Mouse (Mus musculus) T-helper 2 cell (primary cell): ENCODE results near the gene Pikfyve.

Experiments used
- in situ Hi-C: fragments of 300-600 bp; cut with MboI, MseI; formaldehyde crosslinking; loops from one replicate; pipeline ENCODE4 v1.15.1; 2025; ENCODE audit warnings: high pct_unique_total_duplicates

Gene Pikfyve

DNA sequence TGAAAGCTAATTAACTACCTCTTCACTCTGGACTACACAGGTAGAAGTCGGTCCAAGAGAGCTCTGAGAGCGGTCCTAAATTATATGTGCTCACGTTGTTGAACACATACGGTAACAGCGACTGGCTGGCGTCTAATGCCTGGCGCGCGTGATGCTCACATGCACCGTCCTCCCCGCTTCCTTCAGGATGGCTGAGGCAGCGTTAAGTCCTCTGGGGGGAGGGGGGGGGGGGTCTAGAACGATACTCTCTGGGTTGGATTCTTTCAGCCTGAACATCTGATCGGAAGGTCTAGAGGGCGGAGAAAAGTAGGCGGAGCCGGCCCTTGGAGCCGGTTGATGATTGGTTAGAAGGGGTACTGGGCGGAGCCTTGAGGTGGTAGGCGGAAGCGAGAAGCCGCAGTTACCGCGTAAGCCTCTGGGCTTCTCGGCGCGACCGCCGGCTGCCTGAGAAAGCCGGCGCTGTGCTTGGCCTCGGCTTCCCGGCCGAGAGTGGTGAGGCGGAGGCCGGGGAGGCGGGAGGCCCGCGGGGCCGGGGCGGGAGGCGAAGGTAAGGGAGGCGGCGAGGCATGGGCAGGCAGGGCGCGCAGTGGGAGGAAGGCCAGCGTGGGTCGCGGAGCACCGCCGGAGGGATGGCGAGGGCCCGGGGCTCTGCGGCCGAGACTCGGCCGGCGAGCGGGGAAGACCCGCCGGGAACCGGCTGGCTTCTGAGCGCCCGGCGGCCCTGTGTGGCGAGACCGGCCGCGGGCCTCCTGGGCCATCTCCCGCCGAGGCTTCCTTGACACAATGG is at the start of gene Pikfyve, which contains the start of gene Idh1:
Gene Pikfyve, plus strand, starts transcription at position 397 of the 787 bp plus-strand sequence.
Gene Idh1, minus strand, starts transcription at position 214 of the 787 bp plus-strand sequence.
- in situ Hi-C loops: no loop called here

DNA sequence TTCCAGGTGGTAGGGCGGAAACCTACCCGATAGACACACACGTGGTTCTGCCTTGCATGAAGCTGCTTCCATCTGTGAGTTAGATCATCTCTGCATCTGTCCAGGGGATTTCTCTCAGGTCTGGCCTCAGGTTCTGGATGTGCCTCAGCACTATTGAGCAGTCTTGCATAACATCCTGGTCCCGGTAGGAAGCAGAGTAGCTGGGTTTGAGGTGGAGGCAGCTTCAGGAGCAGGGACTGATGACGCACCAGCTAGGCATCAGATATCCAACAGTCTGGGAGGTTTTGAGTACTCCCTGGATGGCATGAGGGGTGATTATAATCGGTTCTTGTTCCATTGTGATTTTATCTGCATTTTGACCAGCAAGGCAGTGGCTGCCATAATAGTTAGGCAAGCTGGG is 48.9 kb upstream of the Pikfyve start:
- in situ Hi-C loops: no loop called here

DNA sequence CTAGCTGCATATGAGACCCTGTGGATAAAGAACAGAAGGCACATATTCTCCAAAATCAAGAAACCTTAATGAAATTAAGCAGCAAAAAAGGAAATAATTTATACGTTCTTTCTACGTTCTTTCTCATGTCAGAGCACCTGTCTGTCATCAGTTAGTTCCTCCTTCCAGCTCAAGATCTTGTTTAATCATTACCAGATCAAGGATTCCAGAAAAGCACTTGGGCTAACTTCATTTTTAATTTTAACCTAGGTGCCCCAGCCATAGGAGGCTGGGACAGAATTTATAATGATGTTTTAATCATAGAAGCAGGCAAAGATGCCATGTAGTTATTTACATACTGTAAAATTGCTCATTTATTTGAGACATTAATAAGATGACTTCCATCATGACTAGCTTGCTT is 41.7 kb upstream of the Pikfyve start:
- in situ Hi-C loops: loop anchor here (10.0 kb wide), 1 partner anchor 490 kb away; no protein-coding TSS in a partner anchor

DNA sequence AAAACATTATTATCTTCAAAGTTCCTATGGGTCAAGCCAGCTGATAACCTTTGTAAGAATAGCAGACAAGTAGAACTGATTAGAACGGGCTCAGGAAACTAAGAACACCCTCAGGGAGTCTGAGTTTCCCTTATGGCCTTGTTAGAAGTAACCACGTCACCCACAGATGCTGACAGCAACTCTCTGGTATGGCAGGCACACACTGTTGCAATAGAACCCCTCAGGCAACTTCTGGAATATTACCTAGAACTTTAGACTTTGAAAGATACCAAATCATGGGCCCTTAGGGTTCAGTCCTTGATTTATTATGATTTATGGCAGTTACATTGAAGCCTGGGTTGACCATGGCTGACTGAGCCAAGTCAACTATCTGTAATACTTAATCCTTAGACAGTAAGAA is 39.9 kb upstream of the Pikfyve start:
- in situ Hi-C loops: loop anchor here (10.0 kb wide), 1 partner anchor 488 kb away; no protein-coding TSS in a partner anchor

DNA sequence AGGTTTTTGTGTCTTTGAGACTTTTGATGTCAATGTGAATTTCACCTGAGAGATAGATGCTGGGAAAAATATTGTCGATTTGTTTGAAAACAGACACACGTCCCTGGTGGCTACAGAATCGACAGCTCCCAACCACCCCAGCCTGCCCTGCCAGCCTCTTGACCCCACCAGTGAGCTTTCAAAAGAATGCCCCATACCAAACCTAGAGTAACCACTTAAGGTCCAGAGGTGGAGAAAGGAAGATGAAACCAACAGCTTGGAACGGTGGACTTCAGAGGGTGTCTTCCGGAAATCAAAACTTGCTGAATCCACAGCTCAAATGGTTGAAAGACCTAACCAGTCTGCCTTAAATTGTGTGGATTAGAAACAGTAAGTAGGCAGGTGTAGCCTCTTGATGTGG is 39.2 kb upstream of the Pikfyve start:
- in situ Hi-C loops: loop anchor here (10.0 kb wide), 1 partner anchor 487 kb away; no protein-coding TSS in a partner anchor

DNA sequence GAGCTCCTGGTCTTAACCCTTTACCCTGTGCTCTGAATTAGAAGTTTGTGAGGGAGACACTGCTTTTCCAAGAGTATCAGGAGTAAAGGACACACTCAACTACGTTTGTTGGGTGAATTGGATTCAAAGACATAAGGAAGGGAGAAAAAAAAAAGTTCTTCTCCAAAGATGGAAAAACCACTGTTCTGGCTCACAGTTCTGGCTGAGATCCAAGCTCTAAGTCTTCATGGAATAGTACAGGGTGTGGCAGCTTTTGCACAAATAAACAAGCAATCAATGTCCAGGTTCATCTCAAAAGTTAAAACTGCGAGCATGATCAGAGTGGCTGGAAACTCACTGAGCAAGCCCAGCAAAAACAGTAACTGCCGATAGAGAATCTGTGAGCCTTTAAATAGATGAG is 38.5 kb upstream of the Pikfyve start:
- in situ Hi-C loops: loop anchor here (10.0 kb wide), 1 partner anchor 487 kb away; no protein-coding TSS in a partner anchor

DNA sequence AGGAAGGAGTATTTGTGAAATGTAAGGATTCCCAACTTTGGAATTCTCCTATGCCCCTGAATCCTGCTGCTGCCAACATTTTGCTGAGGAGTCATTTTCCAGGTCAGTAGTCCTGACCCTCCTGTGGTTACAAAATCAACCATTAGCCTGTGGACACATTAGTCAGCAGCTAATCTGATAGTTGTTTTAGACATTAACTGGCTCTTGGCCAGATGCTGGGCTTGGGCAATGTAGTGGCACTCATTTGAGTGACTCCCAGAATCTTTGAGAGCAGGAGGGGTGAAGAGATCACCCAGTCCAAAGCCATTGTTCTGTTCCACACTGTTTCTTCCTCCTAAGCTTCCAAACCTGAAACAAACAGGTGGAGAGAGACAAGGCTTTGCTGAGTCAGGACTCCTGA is 31.7 kb upstream of the Pikfyve start:
- in situ Hi-C loops: no loop called here

GRCm38 (mm10) chr1:65156111-65156510 is 30.4 kb upstream of the Pikfyve start:
- in situ Hi-C loops: no loop called here

DNA sequence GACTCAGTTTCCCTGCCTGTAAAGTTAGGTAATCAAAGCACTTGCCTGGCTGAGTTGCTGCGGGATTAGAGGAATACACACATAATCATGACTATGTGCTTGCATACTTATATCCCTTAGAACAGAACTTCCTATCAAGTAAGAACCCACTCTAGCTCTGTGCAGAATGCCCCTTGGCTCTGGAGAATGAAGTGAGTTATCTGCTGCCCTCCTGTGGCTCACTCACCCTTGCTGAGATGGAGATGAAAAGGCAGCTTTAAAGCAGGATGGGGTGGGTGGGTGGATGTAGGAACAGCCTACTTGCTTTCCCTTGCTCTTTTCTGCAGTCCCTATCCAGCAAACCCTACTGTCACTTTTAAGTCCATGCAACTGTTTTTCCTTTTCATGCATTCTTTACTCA is 24.3 kb upstream of the Pikfyve start:
- in situ Hi-C loops: no loop called here

DNA sequence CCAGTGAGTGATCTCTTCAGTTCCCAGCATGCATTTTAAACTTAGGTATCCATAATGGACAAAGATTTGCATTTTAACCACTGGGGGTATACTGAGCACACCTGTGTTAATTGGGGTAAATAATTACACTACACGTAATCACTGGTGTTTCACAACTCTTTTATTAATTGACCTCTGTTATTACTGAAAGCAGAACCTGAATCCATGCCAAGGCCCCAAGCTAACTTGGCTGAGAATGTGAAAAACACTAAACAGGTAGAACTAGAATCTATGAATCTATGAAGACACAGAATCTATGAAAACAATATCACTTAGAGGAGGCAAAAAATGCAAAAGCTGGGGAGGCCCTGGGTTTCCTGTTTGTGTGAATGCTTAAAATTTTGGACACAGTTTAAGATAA is 19.0 kb upstream of the Pikfyve start:
- in situ Hi-C loops: no loop called here

- in situ Hi-C loops: no loop called here
Observed at GRCm38 (mm10) chr1:65169536-65169935, 16.9 kb upstream of the Pikfyve start.

GRCm38 (mm10) chr1:65169947-65170346 is 16.5 kb upstream of the Pikfyve start:
- in situ Hi-C loops: no loop called here

DNA sequence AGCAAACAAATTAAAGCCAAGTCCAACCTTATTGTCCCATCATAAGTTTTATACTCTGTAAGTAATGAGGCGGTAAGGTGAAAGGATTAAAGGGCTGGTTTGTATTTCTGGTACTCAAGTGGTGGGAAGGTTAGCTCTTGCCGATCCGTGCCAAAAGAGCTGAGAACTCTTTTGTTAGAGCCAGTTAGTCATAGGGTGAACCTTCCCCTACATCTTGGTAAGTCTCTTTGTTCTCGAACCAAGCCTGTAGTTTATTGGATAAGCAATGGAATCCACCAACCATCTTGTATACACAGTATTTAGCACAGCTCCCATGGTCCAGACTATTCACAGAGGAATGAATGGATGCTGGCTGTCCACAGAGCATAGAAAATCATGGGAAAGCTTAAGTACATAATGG is 14.9 kb upstream of the Pikfyve start:
- in situ Hi-C loops: no loop called here

- in situ Hi-C loops: no loop called here
Observed at GRCm38 (mm10) chr1:65173716-65174115, 12.8 kb upstream of the Pikfyve start.

DNA sequence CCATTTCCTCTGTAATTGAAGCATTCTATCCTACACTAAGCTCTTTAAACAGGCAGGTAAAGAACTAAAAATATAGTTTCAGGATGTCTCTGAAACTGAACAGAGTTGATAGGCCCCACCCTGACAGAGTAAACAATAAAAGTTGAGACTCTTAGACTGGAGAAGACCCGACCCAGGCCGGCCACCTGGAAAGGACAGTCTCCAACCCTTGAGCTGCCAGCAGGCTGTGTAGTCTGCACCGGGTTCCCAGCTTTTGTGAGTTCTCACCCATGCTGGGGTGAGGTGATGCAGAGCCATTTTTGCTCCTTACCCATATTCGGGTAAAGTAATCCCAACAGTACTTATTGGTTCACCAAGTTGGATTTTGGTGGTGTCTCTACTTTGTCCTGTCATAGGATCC is 10.3 kb upstream of the Pikfyve start:
- in situ Hi-C loops: no loop called here

DNA sequence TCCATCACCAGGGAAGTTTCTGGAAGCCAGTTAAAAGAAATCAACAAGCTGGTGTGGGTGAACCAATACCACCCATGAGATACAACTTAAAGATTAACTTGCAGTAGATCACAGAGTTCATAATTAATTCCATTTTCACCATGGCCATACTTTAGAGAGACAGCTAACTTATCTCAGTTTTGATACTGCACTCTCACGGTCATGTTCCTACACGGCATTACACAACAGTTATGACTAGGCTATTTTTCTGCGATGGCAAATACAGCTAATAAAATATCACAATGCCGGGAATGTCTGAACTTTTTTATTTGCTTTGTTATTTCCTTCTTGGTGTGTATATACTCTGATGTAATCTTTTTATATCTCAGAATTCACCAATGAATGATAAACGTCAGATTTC is 9.6 kb upstream of the Pikfyve start:
- in situ Hi-C loops: no loop called here

DNA sequence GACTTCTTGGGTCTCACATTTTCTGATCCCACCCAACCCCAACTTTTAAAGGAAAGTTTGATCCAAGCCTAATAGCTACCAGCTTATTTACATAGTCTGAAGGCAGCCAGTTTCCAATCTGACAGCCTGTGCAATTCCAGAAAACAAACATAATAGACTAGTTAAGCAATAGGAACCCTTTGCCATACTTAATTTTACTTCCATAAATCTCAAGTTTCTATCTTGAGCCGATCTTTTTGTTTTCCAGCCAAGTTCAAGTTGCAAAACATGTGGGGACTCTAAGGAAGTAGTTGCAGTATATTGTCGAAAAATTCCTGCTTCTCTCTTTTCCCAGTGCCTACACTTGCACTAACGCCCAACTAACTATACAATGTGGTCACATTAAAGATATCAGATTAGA is 9.0 kb upstream of the Pikfyve start:
- in situ Hi-C loops: no loop called here

- in situ Hi-C loops: no loop called here
Observed at GRCm38 (mm10) chr1:65178126-65178901, 8.2 kb upstream of the Pikfyve start.

- in situ Hi-C loops: no loop called here
Observed at GRCm38 (mm10) chr1:65178902-65179432, 7.5 kb upstream of the Pikfyve start.

DNA sequence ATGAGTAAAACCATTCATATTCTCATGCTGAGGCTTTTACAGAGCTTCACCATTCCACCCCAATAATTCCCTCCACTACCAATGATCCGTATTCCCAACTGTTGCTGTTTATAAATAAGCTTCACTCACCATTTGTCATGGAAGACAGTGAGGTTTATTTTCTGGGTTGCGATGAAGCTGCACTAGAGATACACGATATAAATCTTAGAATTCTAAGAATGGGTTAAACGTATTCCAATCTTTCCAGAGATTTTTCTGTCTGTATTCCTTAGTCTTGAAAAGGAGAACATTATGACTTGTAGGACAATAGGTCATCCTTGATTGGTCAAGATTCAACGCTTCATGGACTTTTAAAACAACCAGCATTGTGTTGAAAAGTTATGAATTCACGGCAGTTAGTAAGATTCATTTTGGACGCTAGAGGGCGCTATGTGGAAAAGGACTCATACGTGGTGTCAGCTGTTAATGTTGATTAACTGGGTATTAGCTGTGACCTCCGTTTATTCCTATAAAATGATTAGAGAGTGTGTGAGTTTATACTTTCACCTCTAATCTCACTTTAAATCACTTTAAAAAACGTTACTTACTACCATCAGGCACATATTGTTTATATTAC is 6.7 kb upstream of the Pikfyve start:
- in situ Hi-C loops: no loop called here

- in situ Hi-C loops: no loop called here
Observed at GRCm38 (mm10) chr1:65181459-65181858, 5.0 kb upstream of the Pikfyve start.

- in situ Hi-C loops: no loop called here
Observed at GRCm38 (mm10) chr1:65183994-65184393, 2.5 kb upstream of the Pikfyve start.
